Mouse (Mus musculus) bone marrow macrophage, adult 2 months (primary cell): Measurements from ENCODE around the gene Phf21a.

Source experiments
- CTCF ChIP-seq: IDR thresholded peaks from 2 replicates; pipeline ENCODE4 v1.5.1; 2012; ENCODE audit warnings: low read depth, mild to moderate bottlenecking, low read length, moderate library complexity
- POLR2A ChIP-seq: IDR thresholded peaks from 2 replicates; pipeline ENCODE4 v1.6.1; 2012; ENCODE audit warnings: mild to moderate bottlenecking, low read depth, low read length, borderline replicate concordance

DNA sequence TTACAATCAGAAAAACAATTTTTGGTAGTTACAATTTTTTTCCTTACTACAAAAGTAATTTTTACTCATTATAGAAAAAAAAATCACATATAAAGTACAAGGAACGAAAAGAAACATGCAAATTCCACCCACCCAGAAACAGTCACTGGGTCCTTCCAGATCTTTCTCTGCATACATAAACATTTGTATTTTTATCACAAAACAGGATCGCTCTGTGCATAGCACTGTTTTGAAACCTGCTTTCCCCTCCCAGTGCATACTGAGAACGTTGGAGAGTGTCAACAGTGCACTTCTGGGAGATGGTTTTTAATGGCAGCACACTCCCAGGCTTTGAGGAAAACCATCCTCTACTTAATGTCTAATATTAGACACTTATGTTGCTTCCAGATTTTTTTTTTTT is 25.3 kb upstream of the Phf21a start:
- no peak for TF ChIP-seq CTCF
- TF ChIP-seq POLR2A, result no peak
